Mouse (Mus musculus) neural tube, embryonic 10.5 days (tissue): ENCODE data around the gene Nudt6.

ENCODE experiments used
- DNase-seq: peaks from one replicate; pipeline ENCODE4 v3.0.0-alpha.2; 2017; ENCODE audit warnings: low spot score; ENCODE audit errors: extremely low spot score

Gene Nudt6

DNA sequence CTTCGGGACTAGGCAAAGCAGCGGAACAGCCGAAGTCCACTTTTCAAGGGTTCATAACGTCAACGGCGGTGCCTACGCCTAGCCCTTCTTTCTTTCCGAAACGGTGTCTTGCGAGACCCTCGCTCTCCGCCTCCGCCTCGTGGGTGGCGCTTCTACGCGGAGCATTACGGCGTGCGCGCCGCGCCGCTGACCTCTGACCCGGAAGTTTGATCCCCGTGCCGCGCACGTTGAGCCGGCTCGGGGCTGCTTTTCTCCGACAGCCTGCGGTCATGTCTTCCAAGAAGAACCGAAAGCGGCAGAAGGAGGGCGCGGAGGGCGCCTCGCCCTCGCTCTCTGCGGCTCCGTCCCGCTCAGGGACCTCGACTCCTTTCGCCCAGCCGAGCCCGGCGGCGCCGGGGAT is at the start of gene Nudt6:
TSS of gene Nudt6 (minus strand) at position 140 of the 400 bp plus-strand sequence.
- peak; percentile 96 for DNase-seq

DNA sequence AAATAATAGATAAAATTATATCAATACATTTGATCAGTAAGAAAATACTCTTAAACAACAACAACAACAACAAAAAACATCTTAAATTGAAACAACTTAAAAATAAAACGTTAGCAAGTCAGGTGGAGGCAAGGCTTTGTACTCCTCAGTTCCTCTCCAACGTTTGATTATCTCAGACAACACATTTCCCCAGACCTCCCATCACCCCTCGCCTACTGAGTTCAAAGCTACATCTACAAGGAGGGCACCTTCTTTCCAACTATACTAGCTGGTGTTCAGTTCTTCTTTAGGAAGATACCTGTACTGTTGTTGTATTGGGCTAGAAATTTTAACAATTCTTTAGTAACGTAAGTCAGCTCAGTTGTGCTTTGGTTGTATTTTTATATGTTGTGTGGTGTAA is 49.3 kb upstream of the Nudt6 start:
- DNase-seq = no peak

DNA sequence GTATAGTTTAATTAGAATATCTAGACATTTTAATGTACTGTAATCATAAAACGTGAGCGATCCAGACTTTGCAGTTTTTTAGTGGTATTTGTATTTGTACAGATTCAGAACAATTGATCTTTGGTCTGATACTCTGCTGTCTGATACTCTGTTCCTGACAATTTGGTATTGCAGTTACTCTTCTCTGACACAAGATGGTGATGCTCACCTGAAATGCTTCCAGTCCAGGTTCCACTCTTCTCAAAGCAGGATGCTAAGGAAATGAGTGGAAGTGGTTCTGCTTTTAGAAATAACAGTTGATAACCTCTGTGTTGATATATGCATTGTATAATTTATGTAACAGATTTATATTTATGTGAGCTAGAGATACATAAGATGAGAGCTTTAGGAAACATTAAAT is 48.2 kb upstream of the Nudt6 start:
- no peak for DNase-seq

DNA sequence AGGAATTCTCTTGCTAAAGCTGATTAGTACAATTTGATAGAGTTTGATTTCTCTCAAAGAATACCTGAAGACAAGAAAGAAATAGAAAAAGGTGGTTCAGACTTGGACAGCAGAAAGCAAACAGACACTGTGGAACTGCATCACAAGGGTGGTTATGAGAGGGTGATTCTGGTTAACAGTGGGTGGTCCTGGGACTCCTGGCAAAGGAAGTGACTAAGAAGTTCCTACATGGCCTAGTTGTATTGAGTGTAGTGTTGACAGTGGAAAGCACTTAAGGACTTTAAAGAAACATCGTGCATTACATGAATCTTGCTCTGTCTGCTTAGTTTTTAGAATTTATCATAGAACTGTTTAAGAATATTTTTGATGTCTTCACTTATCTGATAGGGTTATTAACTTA is 36.0 kb upstream of the Nudt6 start:
- DNase-seq = no peak

DNA sequence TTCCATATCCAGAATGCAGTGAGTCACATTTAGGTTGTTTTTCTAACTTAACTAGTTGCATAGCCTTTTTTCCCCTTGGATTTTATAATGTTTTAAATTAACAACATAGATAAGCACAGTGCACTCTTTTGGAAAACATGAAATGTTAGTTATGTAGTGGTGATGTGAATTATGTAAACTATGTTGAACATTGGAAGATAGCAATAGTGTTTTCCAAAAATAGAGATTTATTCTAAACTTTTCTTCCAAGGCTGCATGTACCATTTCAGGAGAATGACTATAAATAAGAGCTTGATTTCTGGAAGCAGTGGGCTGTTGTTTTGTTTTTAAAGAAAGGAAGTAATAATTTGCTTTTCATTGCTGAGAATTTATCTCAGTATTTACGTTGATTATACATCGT is 23.4 kb upstream of the Nudt6 start:
- DNase-seq = no peak

DNA sequence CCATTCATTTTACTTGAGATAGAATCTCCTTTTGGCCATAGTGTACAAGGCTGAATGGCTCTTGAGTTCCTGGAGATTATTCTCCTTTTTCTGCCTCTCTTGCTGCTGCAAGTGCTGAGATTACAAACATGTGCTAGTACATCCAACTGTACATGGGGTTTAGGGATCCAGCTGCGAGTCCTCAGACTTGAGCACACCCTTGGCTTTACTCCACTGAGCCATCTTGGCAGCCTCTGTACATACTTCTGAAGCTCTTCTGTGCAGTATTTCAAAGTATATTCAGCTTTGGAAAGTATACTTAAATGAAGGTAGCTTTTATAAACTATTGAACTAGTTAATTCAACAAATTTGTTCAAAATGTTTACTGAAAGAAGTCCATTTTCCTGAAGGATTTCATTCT is 19.8 kb upstream of the Nudt6 start:
- no peak for DNase-seq

DNA sequence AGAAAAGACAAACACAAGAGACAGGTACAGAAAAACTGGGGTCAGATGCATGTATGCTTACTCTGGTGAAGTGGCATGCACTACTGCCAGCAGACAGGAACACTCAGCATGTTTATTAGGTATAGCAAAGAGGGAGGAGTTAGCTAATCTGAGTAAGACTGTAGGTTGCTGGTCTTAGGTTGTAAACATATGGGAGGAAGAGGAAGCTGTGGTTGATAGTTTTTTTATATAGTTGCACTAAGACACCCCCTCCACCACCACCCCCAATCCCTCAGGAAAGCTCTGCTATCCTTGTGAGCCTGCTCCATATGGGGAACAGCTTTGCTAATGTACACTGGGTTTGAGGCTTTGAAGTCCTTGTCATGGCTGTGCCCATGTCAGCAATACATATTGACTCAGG is 10.3 kb upstream of the Nudt6 start:
- DNase-seq = no peak

DNA sequence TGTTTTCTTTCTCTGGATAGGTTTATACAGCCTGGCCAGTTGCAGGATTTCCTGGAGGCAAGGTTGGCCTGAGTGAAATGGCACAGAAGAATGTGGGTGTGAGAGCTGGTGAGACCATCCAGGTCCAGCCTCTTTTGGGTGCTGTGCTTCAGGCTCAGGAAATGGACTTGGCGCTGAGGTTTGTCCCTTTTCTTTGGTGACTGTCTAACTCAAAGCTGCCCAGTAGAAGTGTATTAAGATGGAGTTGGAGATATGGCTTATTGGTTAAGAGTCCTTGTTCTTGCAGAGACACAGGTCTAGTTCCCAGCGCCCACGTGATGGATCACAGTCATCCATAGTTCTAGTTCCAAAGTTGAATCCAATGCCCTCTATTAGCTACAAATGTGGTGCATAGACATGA is 6.1 kb upstream of the Nudt6 start:
- no peak for DNase-seq

DNA sequence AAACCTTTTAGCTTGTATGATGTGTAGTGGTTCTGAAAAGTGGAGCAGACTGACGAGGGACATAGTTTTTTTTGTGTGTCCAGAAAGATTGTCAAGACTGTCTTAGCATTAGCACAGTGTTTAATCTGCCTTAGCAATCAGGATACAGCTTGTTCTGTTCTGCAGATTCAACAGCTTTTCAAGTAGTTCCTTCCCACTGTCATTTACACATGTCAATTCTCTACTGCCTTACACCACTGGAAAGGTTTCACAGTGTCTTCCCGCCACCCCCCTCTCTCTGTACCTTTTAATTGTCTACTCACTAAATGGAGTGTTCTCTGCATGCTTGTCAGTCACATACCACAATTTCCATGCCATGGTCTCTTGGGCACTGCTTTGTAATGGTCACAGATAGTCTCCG is 1.2 kb upstream of the Nudt6 start:
- no peak for DNase-seq

DNA sequence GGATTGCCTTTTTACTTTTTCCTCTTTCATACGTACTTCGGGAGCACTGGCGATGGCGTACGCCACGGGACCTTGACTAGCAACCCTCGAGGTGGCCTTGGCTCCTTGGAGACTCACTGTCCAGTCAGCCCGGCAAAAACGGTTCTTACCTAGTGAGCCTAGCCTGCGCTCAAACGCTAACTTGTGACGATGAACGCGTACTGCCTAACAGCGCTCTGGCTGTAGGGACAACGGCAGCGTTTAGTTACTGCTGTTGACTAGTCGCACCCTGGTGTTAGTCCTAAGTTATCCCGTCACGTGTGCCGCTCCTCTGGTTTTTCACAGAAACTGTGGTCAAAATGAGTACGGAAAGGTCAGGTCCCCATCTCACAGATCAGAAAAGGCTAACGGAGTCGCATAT is 630 bp upstream of the Nudt6 start:
- no peak for DNase-seq

DNA sequence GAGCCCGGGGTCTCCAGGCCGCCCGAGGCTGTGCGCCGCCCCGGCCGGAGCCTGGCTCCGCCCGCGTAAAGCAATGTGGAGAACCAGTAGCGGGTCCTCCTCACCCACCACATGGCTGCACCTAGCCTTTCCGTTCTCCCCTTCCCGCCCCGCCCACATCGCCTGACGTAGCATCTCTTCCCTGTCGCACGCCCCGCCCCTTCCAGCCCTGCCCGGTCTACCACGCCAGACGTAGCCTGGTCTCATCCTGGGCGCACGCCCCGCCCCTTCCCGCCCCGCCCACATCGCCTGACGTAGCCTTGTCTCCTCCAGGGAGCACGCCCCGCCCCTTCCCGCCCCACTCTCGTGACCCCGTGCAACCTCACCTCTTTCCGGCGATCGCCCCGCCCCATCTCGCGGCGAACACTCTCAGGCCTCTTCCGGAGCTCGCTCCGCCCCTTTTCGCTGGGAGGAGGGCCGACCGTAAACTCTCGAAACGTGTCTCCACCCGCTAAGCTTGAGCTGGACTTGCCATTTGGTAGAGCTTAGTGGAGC is 486 bp downstream of the Nudt6 start, which contains the start of gene Spata5:
TSS of gene Spata5 (plus strand) at position 439 of the 534 bp plus-strand sequence.
- peak; percentile 100 for DNase-seq

DNA sequence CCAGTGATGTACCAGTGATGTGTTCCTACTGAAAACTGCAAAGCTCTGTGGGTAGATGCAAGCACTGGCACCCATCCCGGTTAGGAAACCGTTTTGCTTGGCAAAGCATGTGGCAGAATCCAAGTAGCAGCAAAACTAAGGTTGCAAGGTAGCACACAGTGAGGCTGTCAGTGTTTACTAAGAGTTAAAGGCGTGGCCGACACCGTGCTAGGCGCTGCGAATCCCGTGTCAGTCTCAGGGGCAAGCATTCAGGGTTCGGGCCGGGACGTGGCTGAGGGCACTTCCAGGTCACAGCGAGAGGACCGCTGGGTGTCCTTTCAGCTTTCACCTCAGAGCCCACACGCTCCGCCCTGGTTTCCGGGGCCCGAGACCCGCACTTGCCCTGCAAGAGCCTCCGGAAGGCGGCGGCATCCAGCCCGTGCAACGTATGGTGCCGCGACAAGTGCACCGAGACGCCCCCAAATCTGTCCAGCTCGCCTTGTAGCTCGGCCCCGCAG is 1.0 kb downstream of the Nudt6 start:
- no peak for DNase-seq

DNA sequence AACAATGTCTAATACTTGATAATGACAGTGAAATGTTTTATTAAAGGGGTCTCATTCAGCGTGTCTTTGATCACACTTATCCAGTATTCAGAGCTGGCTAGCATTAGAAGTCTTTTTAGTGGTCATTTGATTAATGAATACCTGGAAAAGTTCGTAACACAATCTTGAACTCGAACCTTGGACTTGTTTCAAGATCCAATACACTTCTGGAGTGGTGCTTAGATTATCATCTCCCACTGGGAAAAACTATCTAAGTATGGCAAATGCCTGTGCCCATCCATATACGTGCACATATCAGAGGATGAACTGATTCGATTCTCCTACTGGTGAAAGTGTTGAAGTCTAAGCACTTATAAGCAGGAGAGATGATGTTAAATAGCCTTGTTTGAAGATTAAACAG is 1.7 kb downstream of the Nudt6 start:
- DNase-seq = no peak

DNA sequence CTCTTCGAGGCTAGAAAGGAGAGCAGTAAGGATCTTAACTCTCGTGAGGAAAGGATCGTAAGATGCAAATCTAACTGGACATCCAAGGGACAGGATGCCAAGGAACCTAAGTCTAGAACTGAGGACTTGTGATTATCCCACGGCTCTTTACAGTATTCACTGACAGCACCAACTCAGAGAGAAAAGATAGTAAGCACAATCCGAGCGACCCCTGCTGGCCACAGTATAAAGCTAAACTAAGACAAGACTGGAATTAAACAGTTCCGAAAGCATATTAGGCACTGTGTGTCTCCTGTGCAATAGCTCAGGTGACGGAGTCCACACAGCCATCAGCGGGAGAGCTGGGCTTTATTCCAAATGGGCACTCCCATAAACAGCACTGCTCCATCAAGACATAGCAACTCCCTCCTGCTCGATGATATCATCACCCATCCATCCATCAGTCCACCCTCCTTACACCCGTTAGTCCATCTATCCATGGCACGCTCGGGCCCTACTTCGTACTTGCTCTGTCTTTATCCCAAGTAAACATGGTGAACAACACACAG is 5.5 kb downstream of the Nudt6 start:
- DNase-seq = peak; percentile 65

DNA sequence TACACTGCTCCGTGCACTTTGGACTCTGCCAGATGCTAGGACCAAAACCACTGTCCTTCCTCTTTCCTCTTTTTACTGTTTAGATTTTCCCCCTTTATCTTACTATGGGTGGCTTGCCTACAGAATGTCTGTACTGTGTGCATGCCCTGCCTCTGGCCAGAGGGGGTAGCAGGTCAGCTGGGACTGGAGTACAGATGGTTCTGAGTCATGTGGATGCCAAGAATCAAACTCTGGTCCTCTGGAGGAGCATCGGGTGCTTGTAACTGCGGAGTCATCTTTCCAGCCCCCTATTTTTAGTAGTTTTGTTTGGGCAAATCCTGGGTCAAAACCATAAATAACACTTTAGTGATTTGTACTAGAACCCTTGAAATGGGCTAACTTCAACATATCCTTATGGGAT is 6.6 kb downstream of the Nudt6 start:
- DNase-seq = no peak

DNA sequence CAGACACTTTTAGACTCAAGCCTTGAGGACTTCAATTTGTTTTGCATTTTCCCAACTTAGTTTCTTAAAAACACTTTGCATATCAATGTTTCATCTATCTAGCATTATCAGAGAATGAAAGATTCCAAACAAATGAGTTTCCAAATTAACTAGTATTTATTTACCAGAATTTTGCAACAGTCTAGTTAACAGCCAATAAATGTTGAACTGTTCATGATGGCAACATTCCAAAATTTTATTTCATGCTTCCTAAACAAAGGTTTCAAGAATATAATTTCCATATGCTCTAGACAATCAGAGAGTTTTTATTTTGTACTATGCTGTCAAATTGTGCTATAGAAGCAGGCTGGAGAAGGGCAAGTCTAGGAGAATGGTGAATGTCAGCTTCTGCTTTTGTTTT is 12.4 kb downstream of the Nudt6 start:
- no peak for DNase-seq

DNA sequence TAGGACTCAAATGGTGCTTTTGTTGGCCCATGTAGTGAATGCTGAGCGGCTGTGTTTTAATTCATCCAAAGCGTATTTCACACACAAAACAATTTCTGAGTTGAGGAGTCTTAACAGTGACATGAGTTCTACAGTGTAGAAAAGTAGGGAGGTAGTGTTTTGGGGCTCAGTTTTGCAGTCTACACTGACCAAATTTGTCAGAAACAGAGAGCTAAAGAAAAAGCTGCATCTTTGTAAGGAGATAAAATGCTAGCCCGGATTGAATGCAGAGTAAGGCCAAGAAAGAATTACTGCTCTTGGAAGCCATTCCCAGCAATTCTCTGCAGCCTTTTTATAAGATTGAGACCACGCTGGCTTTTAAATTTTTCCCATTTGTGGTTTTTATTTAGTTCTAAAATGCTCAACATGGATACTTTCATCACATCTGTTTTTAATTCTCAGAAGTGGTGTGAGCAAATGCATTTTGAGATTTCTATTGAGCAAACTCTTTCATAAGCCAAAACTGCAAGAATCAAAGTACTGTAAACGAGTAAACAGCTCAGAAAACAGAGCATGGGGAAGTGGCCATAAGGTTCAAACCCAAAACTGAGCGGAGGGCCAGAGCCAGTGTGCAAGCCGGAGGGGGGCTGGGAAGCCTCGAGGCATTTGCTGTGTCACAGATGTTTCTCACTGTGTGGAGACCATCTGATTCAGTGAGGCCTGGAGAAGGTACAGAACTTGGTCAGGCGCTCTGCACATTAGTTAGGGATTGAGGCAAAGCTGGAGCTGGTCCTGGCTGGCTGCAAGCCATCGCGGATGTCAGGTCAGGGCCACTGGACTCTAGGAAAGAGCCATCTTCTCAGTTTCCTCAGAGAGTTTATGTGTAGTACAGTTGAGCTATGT is 18.0 kb downstream of the Nudt6 start:
- no peak for DNase-seq

DNA sequence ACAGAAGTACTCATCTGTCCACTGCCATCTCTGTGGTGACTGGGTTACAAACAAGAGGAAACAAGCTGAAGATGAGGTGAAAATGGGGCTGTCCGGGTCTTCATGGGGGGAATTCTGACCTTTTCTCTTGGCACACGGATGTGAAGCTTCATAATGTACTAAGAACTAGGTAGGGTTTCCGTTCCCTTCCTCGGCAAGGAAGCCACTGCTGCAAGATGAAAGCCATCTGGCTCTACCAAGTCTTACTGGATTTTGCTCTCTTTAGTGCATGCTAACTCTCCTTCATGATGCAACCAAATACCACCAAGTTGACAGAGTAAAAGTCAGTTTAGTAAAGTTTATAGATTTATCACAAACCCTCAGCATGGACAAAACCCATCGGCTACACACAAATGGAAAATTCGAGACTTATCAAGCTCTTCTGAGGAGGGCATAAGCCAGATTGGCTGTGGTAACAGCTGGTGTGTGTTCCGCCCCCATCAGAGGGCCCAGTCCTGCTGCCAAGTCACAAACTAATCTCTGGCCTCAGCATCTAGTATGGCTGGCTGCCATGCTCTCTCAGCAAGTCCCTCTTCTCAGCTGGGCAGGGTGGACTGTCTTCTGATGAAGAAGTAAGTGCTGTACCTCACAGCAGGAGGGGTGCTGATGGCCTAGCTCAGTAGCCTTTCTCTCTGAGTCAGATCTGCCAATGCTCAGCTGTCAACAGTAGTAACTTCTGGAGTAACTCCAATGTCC is 21.2 kb downstream of the Nudt6 start:
- no peak for DNase-seq

DNA sequence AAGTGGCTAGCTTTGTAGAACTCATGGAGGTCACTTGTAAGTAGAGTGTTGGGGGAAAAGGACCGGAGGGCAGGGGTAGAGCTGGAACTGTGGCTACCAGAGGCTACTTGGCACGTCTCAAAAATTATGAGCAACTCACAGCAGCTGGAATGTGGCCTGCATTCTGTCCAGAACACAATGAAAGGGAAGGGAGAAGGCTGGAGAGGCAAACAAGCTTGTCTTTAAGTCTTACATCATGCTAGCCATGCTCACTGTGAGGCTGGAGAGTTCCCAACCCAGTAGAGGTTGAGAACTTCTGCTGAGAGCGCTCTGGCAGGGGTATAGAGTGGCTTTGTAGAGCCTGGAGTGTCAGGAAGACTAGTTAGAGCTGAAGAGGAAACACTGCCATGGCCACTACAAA is 22.4 kb downstream of the Nudt6 start:
- DNase-seq = no peak

DNA sequence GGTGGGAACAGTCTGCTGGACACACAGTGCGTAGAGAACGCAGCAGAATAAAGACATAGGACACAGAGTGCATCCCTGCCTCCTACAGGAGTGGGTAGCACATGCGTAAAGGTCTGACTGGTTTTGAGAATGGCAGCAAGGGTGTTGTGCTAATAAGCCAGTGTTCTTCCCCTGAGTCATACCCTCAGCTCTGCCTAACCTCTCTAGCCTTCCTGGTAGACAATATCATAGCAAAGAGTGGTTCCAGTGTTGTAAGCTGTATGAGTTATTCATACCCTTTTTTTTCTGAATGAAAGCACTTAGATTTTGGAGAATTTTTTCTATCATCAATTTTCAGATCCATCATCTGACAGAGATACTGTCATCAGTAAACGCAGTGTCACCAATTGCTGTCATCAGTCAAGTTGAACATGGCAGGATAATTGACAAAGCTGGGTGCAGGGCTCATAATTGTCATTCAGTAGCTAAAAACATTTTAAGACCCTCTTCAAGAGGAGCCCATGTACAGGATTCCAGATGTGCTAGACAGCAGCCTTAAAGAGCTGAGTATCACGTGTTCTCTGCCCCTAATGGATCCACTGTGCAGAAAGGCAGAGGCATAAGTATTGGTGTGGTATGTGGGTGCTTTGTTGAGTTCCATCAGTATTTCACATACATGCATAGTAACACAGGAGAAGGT is 22.9 kb downstream of the Nudt6 start:
- no peak for DNase-seq

DNA sequence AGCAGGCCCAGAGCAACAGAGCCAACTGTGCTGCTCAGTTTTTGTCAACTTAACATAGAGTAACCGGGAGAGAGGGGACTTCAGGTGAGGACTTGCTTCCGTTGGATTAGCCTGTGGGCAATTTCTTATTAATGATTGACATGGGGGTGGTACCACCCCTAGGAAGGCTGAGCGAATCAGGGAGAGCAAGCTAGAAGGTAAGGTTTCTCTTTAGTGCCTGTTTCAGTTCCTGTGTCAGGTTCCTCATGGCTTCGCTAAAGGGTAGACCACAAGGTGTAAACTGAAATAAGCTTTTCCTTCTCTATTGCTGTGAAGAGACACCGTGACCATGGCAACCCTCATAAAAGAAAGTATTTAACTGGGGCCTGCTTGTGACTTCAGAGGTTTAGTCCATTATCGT is 32.7 kb downstream of the Nudt6 start:
- no peak for DNase-seq
